Mouse (Mus musculus): ENCODE data around the gene S100z. TPM values are rescaled to one million over a fixed set of nuclear protein-coding genes. Genes with fewer than 3 reads are reported as not detected.

The S100z gene
- polyA plus RNA-seq (2021; fragmentation: Nextera tagmentation) = not detected in 2 replicates
- long read RNA-seq, experiment 1 = 0 reads
- long read RNA-seq, experiment 2 = 0 reads

DNA sequence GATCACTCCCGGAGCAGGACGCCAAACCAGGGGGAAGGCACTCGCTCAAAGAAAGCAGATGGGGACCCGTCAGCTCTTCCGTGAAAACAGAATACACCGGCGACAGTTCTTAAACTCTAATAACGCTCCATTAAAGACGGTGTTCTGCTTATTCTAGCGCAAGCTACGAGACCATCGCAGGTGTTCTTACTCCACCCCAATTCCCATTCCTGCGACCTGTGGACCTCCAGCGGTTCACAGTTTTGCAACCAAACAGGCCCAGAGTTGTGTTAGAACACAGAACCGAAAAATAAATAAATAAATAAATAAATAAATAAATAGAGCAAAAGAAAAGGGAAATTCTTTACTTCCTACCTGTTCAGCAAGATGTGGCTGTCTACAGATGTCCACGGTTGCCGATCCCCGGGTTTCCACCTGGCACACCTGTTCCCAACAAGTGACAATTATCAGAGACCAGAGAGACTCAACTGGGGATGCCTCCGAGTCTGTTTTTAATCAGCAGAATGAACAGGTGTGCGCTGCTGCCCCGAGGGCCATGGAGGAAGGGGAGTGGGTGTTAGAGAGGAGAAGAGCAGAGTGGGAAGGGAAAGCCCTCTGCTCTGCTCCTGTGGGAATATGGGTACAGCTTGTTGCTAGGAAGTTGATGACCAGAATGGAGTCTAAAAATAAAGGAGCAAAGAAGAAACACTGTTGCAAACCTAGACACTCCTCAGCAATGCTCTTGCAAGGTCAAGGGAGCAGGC is at the start of gene S100z:
Gene S100z, minus strand, starts transcription at position 51 of the 743 bp plus-strand sequence.

DNA sequence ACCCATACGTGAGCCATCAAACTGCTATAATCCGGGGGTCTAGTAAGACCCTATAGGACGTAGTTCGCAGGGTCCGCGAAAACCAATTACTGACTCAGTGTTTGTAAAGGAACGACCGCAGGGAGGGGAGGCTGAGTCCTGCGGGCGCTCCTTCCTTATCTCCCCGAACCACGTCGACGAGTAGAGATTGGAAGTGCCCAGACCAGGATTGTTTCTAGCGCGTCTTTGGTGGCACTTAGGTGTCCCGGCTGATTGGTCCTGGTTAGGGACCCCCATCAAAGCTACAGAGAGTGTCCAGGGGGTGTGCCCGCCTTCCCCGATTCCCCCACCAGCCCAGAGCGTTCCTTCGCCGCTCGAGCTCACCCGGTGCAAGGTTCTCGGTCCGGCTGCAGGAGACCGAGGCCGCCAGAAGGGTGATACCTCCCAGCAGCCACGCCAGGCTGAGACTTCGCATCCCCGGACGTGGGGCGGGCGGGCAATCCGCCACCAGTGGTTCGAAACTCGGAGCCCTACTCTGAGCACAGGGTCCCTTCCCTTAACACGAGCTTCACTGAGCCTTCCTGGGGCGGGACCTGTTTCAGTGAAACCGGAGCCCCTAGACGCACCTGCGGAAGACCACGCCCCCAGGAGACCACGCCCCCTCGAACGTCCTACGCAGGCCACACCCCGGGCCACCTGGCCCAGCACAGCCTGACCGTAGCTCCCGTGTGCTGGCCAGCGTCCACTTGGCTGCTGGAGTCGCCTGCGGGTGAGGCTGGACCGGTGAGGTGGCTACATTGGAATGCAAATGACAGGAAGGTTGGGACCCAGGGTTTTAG is 46.4 kb upstream of the S100z start, which contains the start of gene F2rl1:
Gene F2rl1, minus strand, starts transcription at position 554 of the 818 bp plus-strand sequence.

DNA sequence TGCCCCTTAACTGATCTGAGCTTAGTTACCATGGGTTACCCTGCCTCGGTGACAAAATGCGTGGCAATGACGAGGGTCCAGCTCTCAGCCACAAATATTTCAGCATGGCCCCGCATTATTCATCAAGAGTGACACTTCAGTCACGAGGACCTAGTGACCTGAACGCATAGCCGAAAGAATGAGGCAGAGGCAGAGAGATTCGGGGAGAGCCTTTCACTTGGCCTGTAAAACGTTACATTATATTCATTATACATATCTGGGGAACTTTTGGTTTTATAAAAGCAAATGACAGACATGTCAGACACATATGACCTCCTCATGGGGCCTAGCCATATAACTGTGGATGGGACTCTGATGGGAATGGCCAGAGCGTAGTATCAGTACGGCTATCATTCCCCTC is 33.7 kb downstream of the S100z start, which contains the start of gene Crhbp:
Gene Crhbp, minus strand, starts transcription at position 101 of the 400 bp plus-strand sequence.

Other genes starting within 250 kb of the S100z start
- 11.2 and 14.0 TPM in 2 replicates for gene Pde8b, start 228.4 kb downstream of the S100z start, polyA plus RNA-seq (2021; fragmentation: Nextera tagmentation)
- gene Zbed3, start 155.1 kb downstream of the S100z start, polyA plus RNA-seq (2021; fragmentation: Nextera tagmentation) = 6.5 and 6.9 TPM in 2 replicates
- gene Aggf1, start 103.4 kb downstream of the S100z start, polyA plus RNA-seq (2021; fragmentation: Nextera tagmentation) = 33.9 and 35.2 TPM in 2 replicates
- gene Crhbp, start 33.8 kb downstream of the S100z start, polyA plus RNA-seq (2021; fragmentation: Nextera tagmentation) = 38.9 and 42.3 TPM in 2 replicates
- 0.08 TPM in 1 of 2 replicates, not detected in the other for gene F2rl1, start 46.5 kb upstream of the S100z start, polyA plus RNA-seq (2021; fragmentation: Nextera tagmentation)
- 2.1 and 2.4 TPM in 2 replicates for gene F2r, start 139.8 kb upstream of the S100z start, polyA plus RNA-seq (2021; fragmentation: Nextera tagmentation)
- 0.19 and 0.36 TPM in 2 replicates for gene F2rl2, start 218.1 kb upstream of the S100z start, polyA plus RNA-seq (2021; fragmentation: Nextera tagmentation)